Comparison of ENCODE assay signal across 25 mouse cellular contexts in the genomic region with DNA sequence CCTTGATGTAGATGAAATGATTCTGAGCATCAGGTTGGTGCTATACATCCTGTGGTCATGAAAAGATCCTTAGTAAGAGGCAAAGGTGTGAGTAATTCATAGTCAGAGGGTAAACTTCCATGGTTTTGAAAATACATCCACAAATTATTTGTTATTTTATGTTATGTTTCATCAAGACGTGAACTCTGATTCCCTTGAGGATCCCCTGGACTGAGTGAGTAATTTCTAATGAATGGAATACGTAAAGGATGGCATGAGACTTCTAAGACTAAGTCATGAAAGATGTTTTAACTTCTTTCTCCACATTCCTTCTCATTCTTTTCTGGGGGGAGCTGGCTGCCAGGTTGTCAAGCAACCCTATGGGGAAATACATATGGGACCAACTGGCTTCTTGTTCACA. TPM values are rescaled to one million over a fixed set of nuclear protein-coding genes. Genes with fewer than 3 reads are reported as not detected.
DNase-seq lines count a peak whose midpoint lies in the region; ATAC-seq lines count a peak whose summit lies in the region.
"Had no signal": no experiment of that assay in that cellular context is flagged by ENCODE, and none has a peak within 500 bp of the region (broad histone marks: within the 10 kb centered on the region; RNA-seq: fewer than 3 reads in every experiment).

No protein-coding gene starts in this region.

- no peak for ATAC-seq in midbrain, embryonic 11.5 days (ENCODE audit: low FRiP score)
- ATAC-seq in midbrain, embryonic 16.5 days = no peak
- ATAC-seq: CD4-positive, CD25-positive, alpha-beta regulatory T cell, adult 4 months; forebrain, embryonic 13.5 days; forebrain, embryonic 15.5 days; forebrain, postnatal 0 days had no signal

- H3K4me2 ChIP-seq in midbrain, embryonic 11.5 days = no peak overlapping the region
- no peak overlapping the region for H3K4me2 ChIP-seq in midbrain, embryonic 16.5 days (ENCODE audit: low read length)
- H3K4me2 ChIP-seq: embryonic facial prominence, embryonic 13.5 days; embryonic facial prominence, embryonic 15.5 days; forebrain, embryonic 13.5 days; forebrain, embryonic 15.5 days had no signal

- H3K4me3 ChIP-seq in midbrain, embryonic 11.5 days (ENCODE audit: low read depth, low read length) = no peak overlapping the region
- H3K4me3 ChIP-seq in midbrain, embryonic 16.5 days (ENCODE audit: low read depth, low read length) = no peak overlapping the region
- H3K4me3 ChIP-seq: embryonic facial prominence, embryonic 13.5 days; embryonic facial prominence, embryonic 15.5 days; forebrain, embryonic 13.5 days; forebrain, embryonic 15.5 days had no signal

- H3K4me1 ChIP-seq in midbrain, embryonic 11.5 days (ENCODE audit: control insufficient read depth, insufficient read depth, low read length) = no peaks in the 10 kb centered on the region
- no peaks in the 10 kb centered on the region for H3K4me1 ChIP-seq in midbrain, embryonic 16.5 days (ENCODE audit: control insufficient read depth, insufficient read depth, low read length)
- H3K4me1 ChIP-seq: embryonic facial prominence, embryonic 15.5 days; forebrain, embryonic 13.5 days; forebrain, embryonic 15.5 days had no signal

- no peaks in the 10 kb centered on the region for H3K36me3 ChIP-seq in midbrain, embryonic 11.5 days (ENCODE audit: control insufficient read depth, insufficient read depth, low read length)
- no peaks in the 10 kb centered on the region for H3K36me3 ChIP-seq in midbrain, embryonic 16.5 days (ENCODE audit: control insufficient read depth, insufficient read depth, low read length)
- H3K36me3 ChIP-seq: embryonic facial prominence, embryonic 13.5 days; embryonic facial prominence, embryonic 15.5 days; forebrain, embryonic 15.5 days; G1E had no signal

- H3K27me3 ChIP-seq in midbrain, embryonic 11.5 days (ENCODE audit: control insufficient read depth, insufficient read depth, low read length) = no peaks in the 10 kb centered on the region
- no peaks in the 10 kb centered on the region for H3K27me3 ChIP-seq in midbrain, embryonic 16.5 days (ENCODE audit: control insufficient read depth, insufficient read depth, low read depth, low read length)
- H3K27me3 ChIP-seq: CH12.LX; embryonic facial prominence, embryonic 15.5 days; forebrain, embryonic 13.5 days; forebrain, embryonic 15.5 days had no signal

- no peaks in the 10 kb centered on the region for H3K9me3 ChIP-seq in midbrain, embryonic 11.5 days (ENCODE audit: control insufficient read depth, low read length)
- H3K9me3 ChIP-seq in midbrain, embryonic 16.5 days (replicated peaks; ENCODE audit: control insufficient read depth, low read length, poor library complexity, severe bottlenecking) = no peaks in the 10 kb centered on the region
- H3K9me3 ChIP-seq: embryonic facial prominence, embryonic 13.5 days; embryonic facial prominence, embryonic 15.5 days; forebrain, embryonic 13.5 days; forebrain, embryonic 15.5 days; G1E had no signal

- WGBS in midbrain, embryonic 11.5 days = 90% methylated on average over 2 of the region's 2 CpGs
- WGBS in midbrain, embryonic 16.5 days = 87% methylated on average over 2 of the region's 2 CpGs

- H3K9ac ChIP-seq in midbrain, embryonic 11.5 days (ENCODE audit: low read length) = no peak overlapping the region
- H3K9ac ChIP-seq in midbrain, embryonic 16.5 days (ENCODE audit: low read depth, low read length) = no peak overlapping the region
- H3K9ac ChIP-seq: embryonic facial prominence, embryonic 13.5 days; embryonic facial prominence, embryonic 15.5 days; forebrain, embryonic 13.5 days; forebrain, embryonic 15.5 days; forebrain, postnatal 0 days had no signal

- DNase-seq in midbrain, embryonic 11.5 days (ENCODE audit: low spot score, missing footprints) = peak; percentile 33
- peak; percentile 90 for DNase-seq in NIH3T3 (ENCODE audit: low read depth)
- DNase-seq in heart, adult 18-20 months = no peak
- no peak for DNase-seq in kidney, adult 8-10 months
- DNase-seq: adrenal gland, adult 2 months; adrenal gland, postnatal 10 days; adrenal gland, postnatal 25 days; B cell, adult 2 months; cerebellum, adult 11 months; cerebellum, adult 18-20 months; cerebellum, adult 8-10 months; cerebellum, adult 9-11 months; cerebellum, postnatal 14 days; cerebellum, postnatal 36 days; embryo, embryonic 11 days; forebrain, postnatal 0 days had no signal

- no peak overlapping the region for H3K27ac ChIP-seq in midbrain, embryonic 11.5 days (ENCODE audit: low read depth, low read length)
- no peak overlapping the region for H3K27ac ChIP-seq in midbrain, embryonic 16.5 days (ENCODE audit: low read length)
- H3K27ac ChIP-seq: embryonic facial prominence, embryonic 13.5 days; embryonic facial prominence, embryonic 15.5 days; forebrain, embryonic 13.5 days; forebrain, embryonic 15.5 days had no signal

RNA-seq across cellular contexts. Expression of a gene that starts 31.6 kb away (rescaled TPM):
- polyA plus RNA-seq in midbrain, embryonic 11.5 days (2014; fragmentation: Nextera tagmentation; extraction: Ambion mirVana) = 0.32 and 0.44 TPM in 2 replicates
- polyA plus RNA-seq in midbrain, embryonic 16.5 days (2015; fragmentation: Nextera tagmentation; extraction: Ambion mirVana) = 0.04 and 0.10 TPM in 2 replicates
- total RNA-seq in heart, adult 18-20 months (2021) = 1 to 10 TPM; 1.0 to 1.2 TPM
- total RNA-seq: CH12.LX; common myeloid progenitor, adult 5-6 weeks; forebrain, postnatal 0 days had no signal
- polyA plus RNA-seq: CD4-positive, CD25-positive, alpha-beta regulatory T cell, adult 4 months; forebrain, embryonic 13.5 days; forebrain, postnatal 0 days; G1E had no signal

Comparison
In these comparisons a context has a peak if more than half of its experiments do, and no peak if none do; other contexts are left out.
1. DNase-seq: peak in midbrain, embryonic 11.5 days (single experiment) and NIH3T3 (single experiment); none in heart, adult 18-20 months (0 of 2) and kidney, adult 8-10 months (0 of 2).